Mouse (Mus musculus) midbrain, embryonic 12.5 days (tissue): ENCODE data around the gene Tnfsfm13. TPM values are rescaled to one million over a fixed set of nuclear protein-coding genes. Genes with fewer than 3 reads are reported as not detected.

Experiments used
- ATAC-seq: fragments of 200-750 bp; cut with Nextera tagmentation; 2 replicates; pipeline ENCODE4 v1.8.0; 2017; ENCODE audit warnings: low read depth, moderate TSS enrichment, moderate library complexity; ENCODE audit not compliant: low FRiP score
- H3K27ac ChIP-seq: fragments of 300-500 bp; sonication (generic); replicated peaks from 2 replicates; pipeline ENCODE4 v1.5.1; 2016; ENCODE audit warnings: mild to moderate bottlenecking
- H3K27me3 ChIP-seq: fragments of 300-500 bp; sonication (generic); 2 replicates; pipeline ENCODE4 v1.6.1; 2016; ENCODE audit warnings: mild to moderate bottlenecking
- H3K36me3 ChIP-seq: fragments of 300-500 bp; sonication (generic); 2 replicates; pipeline ENCODE4 v1.6.1; 2016
- H3K4me1 ChIP-seq: fragments of 300-500 bp; sonication (generic); 2 replicates; pipeline ENCODE4 v1.6.1; 2016
- H3K4me2 ChIP-seq: fragments of 300-500 bp; sonication (generic); replicated peaks from 2 replicates; pipeline ENCODE4 v1.6.1; 2016; ENCODE audit warnings: mild to moderate bottlenecking, moderate library complexity
- H3K4me3 ChIP-seq: fragments of 300-500 bp; sonication (generic); 2 replicates; pipeline ENCODE4 v1.5.1; 2016; ENCODE audit warnings: mild to moderate bottlenecking
- H3K9ac ChIP-seq: fragments of 300-500 bp; sonication (generic); replicated peaks from 2 replicates; pipeline ENCODE4 v1.6.1; 2016; ENCODE audit warnings: mild to moderate bottlenecking, moderate library complexity
- H3K9me3 ChIP-seq: fragments of 300-500 bp; sonication (generic); 2 replicates; pipeline ENCODE4 v1.6.1; 2016; ENCODE audit warnings: mild to moderate bottlenecking
- WGBS: fragments of 180-500 bp; shearing (Covaris S2); methylation state at CpG from one replicate; pipeline ENCODE4 v1.1.7; 2016; 5-methylcytosine and 5-hydroxymethylcytosine counted together
- polyA plus RNA-seq: library from polyadenylated mRNA; unstranded; fragments of >200 nt; fragmentation: Nextera tagmentation; extraction: Ambion mirVana; gene quantifications from 2 replicates; pipeline ENCODE4 v1.2.1, GENCODE M21; 2016

Tnfsfm13 gene
- polyA plus RNA-seq, 1 experiment from 2014 or later: 0.65 TPM

GRCm38 (mm10) chr11:69684936-69685335 lies 11.0 kb downstream of the Tnfsfm13 start:
- Histone ChIP-seq H3K9me3 (no peaks in the 10 kb centered on the region), H3K4me2 (no peak overlapping the region), H3K36me3 (peaks cover 4% of the 10 kb centered on the region), H3K9ac (no peak overlapping the region), H3K4me3 (no peak overlapping the region), H3K27me3 (peaks cover 19% of the 10 kb centered on the region; the same call in 1 of the 2 replicates), H3K27ac (no peak overlapping the region), H3K4me1 (peaks cover 26% of the 10 kb centered on the region)
- 74% methylated on average over 6 of the region's 6 CpGs for WGBS
- ATAC-seq: no peak

GRCm38 (mm10) chr11:69684128-69684745 lies 11.7 kb downstream of the Tnfsfm13 start:
- no peaks in the 10 kb centered on the region for H3K9me3 ChIP-seq
- no peak overlapping the region for H3K27ac ChIP-seq
- ATAC-seq: no peak
- H3K4me2 ChIP-seq: no peak overlapping the region
- no peak overlapping the region for H3K4me3 ChIP-seq
- H3K36me3 ChIP-seq: peaks cover 9% of the 10 kb centered on the region
- 81% methylated on average over 12 of the region's 12 CpGs for WGBS
- no peak overlapping the region for H3K9ac ChIP-seq
- H3K27me3 ChIP-seq: peaks cover 19% of the 10 kb centered on the region; the same call in 1 of the 2 replicates
- peaks cover 31% of the 10 kb centered on the region for H3K4me1 ChIP-seq

- H3K27me3 ChIP-seq: peaks cover 19% of the 10 kb centered on the region; the same call in 1 of the 2 replicates
- H3K36me3 ChIP-seq: peaks cover 15% of the 10 kb centered on the region
- WGBS: 72% methylated on average over 7 of the region's 7 CpGs
- no peak overlapping the region for H3K27ac ChIP-seq
- H3K9ac ChIP-seq: no peak overlapping the region; the same call in 1 of the 2 replicates
- peaks cover 32% of the 10 kb centered on the region for H3K4me1 ChIP-seq
- no peak overlapping the region for H3K4me3 ChIP-seq
- ATAC-seq: no peak
- no peak overlapping the region for H3K4me2 ChIP-seq
- H3K9me3 ChIP-seq: no peaks in the 10 kb centered on the region
Observed at GRCm38 (mm10) chr11:69683576-69683975, 12.3 kb downstream of the Tnfsfm13 start.

GRCm38 (mm10) chr11:69682840-69683533 lies 12.9 kb downstream of the Tnfsfm13 start:
- Histone ChIP-seq H3K27me3 (peaks cover 19% of the 10 kb centered on the region; the same call in 1 of the 2 replicates), H3K4me2 (peak overlapping the region; percentile 93), H3K4me3 (peak overlapping the region; percentile 81; the same call in 1 of the 2 replicates), H3K9ac (no peak overlapping the region; the same call in 1 of the 2 replicates), H3K36me3 (peaks cover 21% of the 10 kb centered on the region), H3K9me3 (no peaks in the 10 kb centered on the region), H3K4me1 (peaks cover 32% of the 10 kb centered on the region), H3K27ac (peak overlapping the region; percentile 88; the same call in 1 of the 2 replicates)
- 23% methylated on average over 12 of the region's 12 CpGs for whole genome bisulfite sequencing
- no peak for ATAC-seq

- Histone ChIP-seq H3K4me3 (peak overlapping the region; percentile 81), H3K4me1 (peaks cover 32% of the 10 kb centered on the region), H3K36me3 (peaks cover 27% of the 10 kb centered on the region), H3K27ac (peak overlapping the region; percentile 88), H3K9ac (peak overlapping the region; percentile 76), H3K4me2 (peak overlapping the region; percentile 93), H3K27me3 (peaks cover 19% of the 10 kb centered on the region; the same call in 1 of the 2 replicates), H3K9me3 (no peaks in the 10 kb centered on the region)
- 28% methylated on average over 24 of the region's 24 CpGs for WGBS
- peak; percentile 18; the same call in 1 of the 2 replicates for ATAC-seq
Observed at GRCm38 (mm10) chr11:69682209-69682839, 13.6 kb downstream of the Tnfsfm13 start.

GRCm38 (mm10) chr11:69681314-69682208 lies 14.3 kb downstream of the Tnfsfm13 start, which contains the start of gene Senp3:
Gene Senp3, minus strand, starts transcription at chr11:69682084.
- Histone ChIP-seq H3K4me3 (peak within 1 kb of the TSS; percentile 81), H3K9me3 (no peaks in the 10 kb centered on the region), H3K9ac (peak within 1 kb of the TSS; percentile 76), H3K27me3 (peaks cover 11% of the 10 kb centered on the region; the same call in 1 of the 2 replicates), H3K36me3 (peaks cover 35% of the 10 kb centered on the region), H3K4me1 (peaks cover 32% of the 10 kb centered on the region), H3K4me2 (peak within 1 kb of the TSS; percentile 93), H3K27ac (peak within 1 kb of the TSS; percentile 88)
- ATAC-seq: peak; percentile 96
- under 1% methylated on average over 78 of the region's 80 CpGs for WGBS

GRCm38 (mm10) chr11:69680136-69680855 lies 15.6 kb downstream of the Tnfsfm13 start:
- peaks cover 47% of the 10 kb centered on the region for H3K36me3 ChIP-seq
- H3K4me3 ChIP-seq: peak overlapping the region; percentile 81
- no peak for ATAC-seq
- no peaks in the 10 kb centered on the region for H3K9me3 ChIP-seq
- peak overlapping the region; percentile 93 for H3K4me2 ChIP-seq
- H3K9ac ChIP-seq: peak overlapping the region; percentile 76; the same call in 1 of the 2 replicates
- 90% methylated on average over 30 of the region's 30 CpGs for WGBS
- H3K27ac ChIP-seq: no peak overlapping the region
- H3K27me3 ChIP-seq: peaks cover 11% of the 10 kb centered on the region; the same call in 1 of the 2 replicates
- peaks cover 30% of the 10 kb centered on the region for H3K4me1 ChIP-seq

GRCm38 (mm10) chr11:69679144-69679543 lies 16.8 kb downstream of the Tnfsfm13 start:
- 100% methylated on average over 2 of the region's 2 CpGs for WGBS

GRCm38 (mm10) chr11:69672211-69672706 lies 23.6 kb downstream of the Tnfsfm13 start, which contains the start of gene Eif4a1:
Gene Eif4a1, minus strand, starts transcription at chr11:69672423.
- H3K4me2 ChIP-seq: peak within 1 kb of the TSS; percentile 83
- H3K36me3 ChIP-seq: peaks cover 79% of the 10 kb centered on the region
- H3K9me3 ChIP-seq: no peaks in the 10 kb centered on the region
- peak within 1 kb of the TSS; percentile 100 for H3K9ac ChIP-seq
- peak within 1 kb of the TSS; percentile 97 for H3K27ac ChIP-seq
- no peaks in the 10 kb centered on the region for H3K27me3 ChIP-seq
- H3K4me3 ChIP-seq: peak within 1 kb of the TSS; percentile 100
- ATAC-seq: peak; percentile 97
- WGBS: under 1% methylated on average over 36 of the region's 36 CpGs
- peaks cover 28% of the 10 kb centered on the region for H3K4me1 ChIP-seq

More at GRCm38 (mm10) chr11:69679144-69679543, 16.8 kb downstream of the Tnfsfm13 start:
- peaks cover 30% of the 10 kb centered on the region for H3K4me1 ChIP-seq
- no peaks in the 10 kb centered on the region for H3K9me3 ChIP-seq
- ATAC-seq: no peak
- H3K27ac ChIP-seq: no peak overlapping the region
- H3K27me3 ChIP-seq: peaks cover under 1% of the 10 kb centered on the region; the same call in 1 of the 2 replicates
- H3K9ac ChIP-seq: no peak overlapping the region
- no peak overlapping the region for H3K4me2 ChIP-seq
- H3K36me3 ChIP-seq: peaks cover 58% of the 10 kb centered on the region
- H3K4me3 ChIP-seq: no peak overlapping the region

GRCm38 (mm10) chr11:69671726-69672124 lies 24.2 kb downstream of the Tnfsfm13 start:
- Histone ChIP-seq H3K4me3 (peak overlapping the region; percentile 100), H3K4me2 (peak overlapping the region; percentile 83), H3K27ac (peak overlapping the region; percentile 97), H3K4me1 (peaks cover 28% of the 10 kb centered on the region), H3K36me3 (peaks cover 77% of the 10 kb centered on the region), H3K9ac (peak overlapping the region; percentile 100), H3K27me3 (no peaks in the 10 kb centered on the region), H3K9me3 (no peaks in the 10 kb centered on the region)
- under 1% methylated on average over 40 of the region's 43 CpGs for WGBS
- peak; percentile 11 for ATAC-seq
